Mouse (Mus musculus) stomach, embryonic 16.5 days (tissue): ENCODE data around the gene Gm6588. TPM values are rescaled to one million over a fixed set of nuclear protein-coding genes. Genes with fewer than 3 reads are reported as not detected.
A peak's percentile ranks its signal among the peaks of the same experiment; 100 is the strongest.

Experiments used
- ATAC-seq: fragments of 200-750 bp; cut with Nextera tagmentation; 2 replicates; pipeline ENCODE4 v1.8.0; 2017; ENCODE audit warnings: moderate number of reproducible peaks, moderate TSS enrichment; ENCODE audit not compliant: insufficient read depth, low FRiP score
- H3K27ac ChIP-seq: fragments of 300-500 bp; sonication (generic); 2 replicates; pipeline ENCODE4 v1.5.1; 2014; ENCODE audit warnings: low read length
- H3K27me3 ChIP-seq: fragments of 300-500 bp; sonication (generic); 2 replicates; pipeline ENCODE4 v1.6.1; 2014; ENCODE audit warnings: low read length, control low read depth, mixed read lengths; ENCODE audit not compliant: control insufficient read depth, insufficient read depth
- H3K36me3 ChIP-seq: fragments of 300-500 bp; sonication (generic); 2 replicates; pipeline ENCODE4 v1.6.1; 2014; ENCODE audit warnings: low read length; ENCODE audit not compliant: control insufficient read depth, insufficient read depth
- H3K4me1 ChIP-seq: fragments of 300-500 bp; sonication (generic); 2 replicates; pipeline ENCODE4 v1.6.1; 2014; ENCODE audit warnings: low read length, control low read depth, mixed read lengths; ENCODE audit not compliant: control insufficient read depth, insufficient read depth
- H3K4me2 ChIP-seq: fragments of 300-500 bp; sonication (generic); 2 replicates; pipeline ENCODE4 v1.6.1; 2014; ENCODE audit warnings: low read depth, low read length, mixed read lengths
- H3K4me3 ChIP-seq: fragments of 300-500 bp; sonication (generic); replicated peaks from 2 replicates; pipeline ENCODE4 v1.5.1; 2014; ENCODE audit warnings: mild to moderate bottlenecking, low read length
- H3K9ac ChIP-seq: fragments of 300-500 bp; sonication (generic); 2 replicates; pipeline ENCODE4 v1.6.1; 2014; ENCODE audit warnings: low read length
- H3K9me3 ChIP-seq: fragments of 300-500 bp; sonication (generic); replicated peaks from 2 replicates; pipeline ENCODE4 v1.6.1; 2016; ENCODE audit warnings: low read length, control low read depth; ENCODE audit not compliant: control insufficient read depth
- WGBS: fragments of 180-500 bp; shearing (Covaris S2); extraction: QIAGEN DNeasy Blood & Tissue Kit; methylation state at CpG from one replicate; pipeline ENCODE4 v1.1.7; 2014; 5-methylcytosine and 5-hydroxymethylcytosine counted together
- polyA plus RNA-seq: library from polyadenylated mRNA; unstranded; fragments of >200 nt; fragmentation: Nextera tagmentation; extraction: Ambion mirVana; gene quantifications from 2 replicates; pipeline ENCODE4 v1.2.1, GENCODE M21; 2015

Gene Gm6588
- polyA plus RNA-seq, 1 experiment from 2014 or later: 0.09 TPM

GRCm38 (mm10) chr5:112419535-112419934 lies 29.7 kb upstream of the Gm6588 start:
- Histone ChIP-seq H3K4me1 (no peaks in the 10 kb centered on the region), H3K4me3 (no peak overlapping the region), H3K4me2 (no peak overlapping the region), H3K27ac (no peak overlapping the region), H3K9ac (no peak overlapping the region), H3K9me3 (no peaks in the 10 kb centered on the region), H3K27me3 (peaks cover 4% of the 10 kb centered on the region; the same call in 1 of the 2 replicates), H3K36me3 (no peaks in the 10 kb centered on the region)
- WGBS: 26% methylated on average over 12 of the region's 12 CpGs
- ATAC-seq: no peak

- H3K9ac ChIP-seq: no peak overlapping the region
- H3K4me3 ChIP-seq: no peak overlapping the region
- no peaks in the 10 kb centered on the region; the same call in 1 of the 2 replicates for H3K9me3 ChIP-seq
- no peak overlapping the region for H3K27ac ChIP-seq
- no peaks in the 10 kb centered on the region for H3K4me1 ChIP-seq
- WGBS: 80% methylated on average over 7 of the region's 7 CpGs
- H3K36me3 ChIP-seq: no peaks in the 10 kb centered on the region
- no peak overlapping the region for H3K4me2 ChIP-seq
- ATAC-seq: no peak
- no peaks in the 10 kb centered on the region; the same call in 1 of the 2 replicates for H3K27me3 ChIP-seq
Observed at GRCm38 (mm10) chr5:112426635-112427034, 22.6 kb upstream of the Gm6588 start.

GRCm38 (mm10) chr5:112427283-112427682 lies 21.9 kb upstream of the Gm6588 start:
- no peaks in the 10 kb centered on the region; the same call in 1 of the 2 replicates for H3K27me3 ChIP-seq
- no peak overlapping the region for H3K4me3 ChIP-seq
- H3K36me3 ChIP-seq: no peaks in the 10 kb centered on the region
- H3K9ac ChIP-seq: no peak overlapping the region
- no peak for ATAC-seq
- no peaks in the 10 kb centered on the region; the same call in 1 of the 2 replicates for H3K9me3 ChIP-seq
- no peaks in the 10 kb centered on the region for H3K4me1 ChIP-seq
- no peak overlapping the region for H3K4me2 ChIP-seq
- 47% methylated on average over 2 of the region's 2 CpGs for WGBS
- no peak overlapping the region for H3K27ac ChIP-seq

GRCm38 (mm10) chr5:112428944-112429343 lies 20.3 kb upstream of the Gm6588 start:
- Histone ChIP-seq H3K9ac (0 out of 2 replicates have a peak overlapping the region, but pooled peaks have one; percentile 11), H3K4me1 (no peaks in the 10 kb centered on the region), H3K27me3 (no peaks in the 10 kb centered on the region; the same call in 1 of the 2 replicates), H3K9me3 (no peaks in the 10 kb centered on the region; the same call in 1 of the 2 replicates), H3K27ac (no peak overlapping the region), H3K36me3 (no peaks in the 10 kb centered on the region), H3K4me2 (peak overlapping the region; percentile 24; the same call in 1 of the 2 replicates), H3K4me3 (0 out of 2 replicates have a peak overlapping the region, but pooled peaks have one; percentile 9)
- no peak for ATAC-seq
- 15% methylated on average over 19 of the region's 19 CpGs for WGBS

GRCm38 (mm10) chr5:112431120-112431775 lies 18.0 kb upstream of the Gm6588 start:
- Histone ChIP-seq H3K4me3 (peak overlapping the region; percentile 10; the same call in 1 of the 2 replicates), H3K27me3 (no peaks in the 10 kb centered on the region), H3K4me2 (peak overlapping the region; percentile 38; the same call in 1 of the 2 replicates), H3K36me3 (no peaks in the 10 kb centered on the region), H3K27ac (no peak overlapping the region), H3K4me1 (no peaks in the 10 kb centered on the region), H3K9ac (peak overlapping the region; percentile 38), H3K9me3 (no peaks in the 10 kb centered on the region; the same call in 1 of the 2 replicates)
- no peak for ATAC-seq
- 22% methylated on average over 14 of the region's 14 CpGs for WGBS

- WGBS: 75% methylated on average over 5 of the region's 5 CpGs
- no peaks in the 10 kb centered on the region for H3K4me1 ChIP-seq
- no peak for ATAC-seq
- no peak overlapping the region for H3K9ac ChIP-seq
- no peaks in the 10 kb centered on the region for H3K27me3 ChIP-seq
- H3K4me2 ChIP-seq: no peak overlapping the region
- H3K4me3 ChIP-seq: no peak overlapping the region
- no peaks in the 10 kb centered on the region; the same call in 1 of the 2 replicates for H3K9me3 ChIP-seq
- no peaks in the 10 kb centered on the region for H3K36me3 ChIP-seq
- H3K27ac ChIP-seq: no peak overlapping the region
Observed at GRCm38 (mm10) chr5:112432033-112432432, 17.2 kb upstream of the Gm6588 start.

- Histone ChIP-seq H3K27me3 (no peaks in the 10 kb centered on the region), H3K36me3 (no peaks in the 10 kb centered on the region), H3K4me2 (no peak overlapping the region), H3K9ac (no peak overlapping the region), H3K4me3 (no peak overlapping the region), H3K27ac (no peak overlapping the region), H3K4me1 (no peaks in the 10 kb centered on the region), H3K9me3 (no peaks in the 10 kb centered on the region)
- 2% methylated on average over 8 of the region's 8 CpGs for WGBS
- no peak for ATAC-seq
Observed at GRCm38 (mm10) chr5:112433004-112433403, 16.2 kb upstream of the Gm6588 start.

- Histone ChIP-seq H3K27ac (no peak overlapping the region), H3K9me3 (no peaks in the 10 kb centered on the region), H3K4me1 (no peaks in the 10 kb centered on the region), H3K36me3 (no peaks in the 10 kb centered on the region), H3K27me3 (no peaks in the 10 kb centered on the region), H3K4me2 (no peak overlapping the region), H3K4me3 (no peak overlapping the region), H3K9ac (no peak overlapping the region)
- ATAC-seq: no peak
- 46% methylated on average over 10 of the region's 10 CpGs for WGBS
Observed at GRCm38 (mm10) chr5:112438535-112438934, 10.7 kb upstream of the Gm6588 start.

GRCm38 (mm10) chr5:112453088-112453487 lies 3.9 kb downstream of the Gm6588 start:
- Histone ChIP-seq H3K36me3 (no peaks in the 10 kb centered on the region), H3K27ac (no peak overlapping the region), H3K9me3 (no peaks in the 10 kb centered on the region), H3K9ac (no peak overlapping the region), H3K4me2 (no peak overlapping the region), H3K27me3 (no peaks in the 10 kb centered on the region), H3K4me1 (no peaks in the 10 kb centered on the region), H3K4me3 (no peak overlapping the region)
- WGBS: 63% methylated on average over 9 of the region's 9 CpGs
- ATAC-seq: no peak
